Mouse (Mus musculus): ENCODE results near the gene Nxnl1.
"Not testable (repeated sequence)": the region's sequence is repeated elsewhere in the genome, so short reads cannot be mapped to it uniquely, and the experiment has no call there.

The Nxnl1 gene

DNA sequence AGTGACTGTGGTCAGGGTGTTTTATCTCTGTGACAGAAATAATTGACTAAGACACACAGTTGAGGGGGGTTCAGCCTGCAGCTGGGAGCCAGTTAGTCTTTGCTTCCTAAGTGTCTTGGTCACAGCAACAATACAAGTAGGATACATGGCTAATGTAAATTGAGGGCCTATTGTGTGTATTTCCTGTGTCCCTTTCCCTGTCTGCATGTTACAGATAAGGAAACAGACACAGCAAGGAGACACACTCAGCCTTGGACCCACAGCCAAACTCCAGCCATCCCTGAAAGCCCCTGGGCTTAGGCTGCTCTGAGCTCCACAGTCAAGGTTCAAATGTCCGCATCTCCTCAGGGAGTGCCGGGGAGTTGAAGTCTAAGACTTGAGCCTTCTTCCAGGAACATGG is 11.8 kb downstream of the Nxnl1 start:
- no peak for DNase-seq (ENCODE audit: low spot score)

DNA sequence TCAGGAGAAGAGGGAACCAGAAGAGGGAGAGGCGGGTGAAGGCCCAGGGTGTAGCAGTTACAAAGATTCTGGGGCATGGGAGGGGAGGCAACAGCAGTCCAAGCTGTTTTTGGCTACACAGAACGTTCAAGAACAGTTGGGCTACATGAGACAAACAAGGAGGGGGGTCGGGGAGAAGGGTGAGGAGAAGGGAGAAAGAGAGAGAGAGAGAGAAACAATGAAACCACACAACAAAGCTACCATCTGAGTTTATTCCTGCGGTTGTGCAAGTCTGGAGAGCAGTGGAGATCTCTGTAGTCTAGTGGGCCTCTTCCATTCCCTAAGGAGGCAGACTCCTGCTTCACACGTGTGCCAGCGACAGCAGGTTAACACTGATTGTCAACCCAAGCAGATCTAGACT is 12.4 kb downstream of the Nxnl1 start:
- DNase-seq (ENCODE audit: low spot score) = no peak

DNA sequence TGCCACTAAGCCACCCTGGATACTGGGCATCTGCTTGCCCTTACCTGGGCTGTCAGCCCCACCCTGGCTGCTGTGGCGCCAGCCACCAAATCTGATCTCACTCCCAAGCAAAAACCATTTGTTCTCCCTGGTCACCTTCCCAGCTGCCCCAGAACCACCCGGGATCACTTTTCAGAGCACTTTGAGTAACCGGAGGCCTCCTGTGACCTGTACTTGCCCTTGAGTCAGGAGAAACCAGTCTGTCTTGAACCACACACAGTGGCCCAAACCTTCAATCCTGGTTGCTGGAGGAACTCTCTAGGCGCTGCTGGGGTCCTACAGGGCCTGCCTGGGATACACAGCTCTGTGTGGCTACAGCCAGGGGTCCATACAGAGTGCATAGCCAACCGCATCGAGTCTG is 13.6 kb downstream of the Nxnl1 start:
- no peak for DNase-seq (ENCODE audit: low spot score)

DNA sequence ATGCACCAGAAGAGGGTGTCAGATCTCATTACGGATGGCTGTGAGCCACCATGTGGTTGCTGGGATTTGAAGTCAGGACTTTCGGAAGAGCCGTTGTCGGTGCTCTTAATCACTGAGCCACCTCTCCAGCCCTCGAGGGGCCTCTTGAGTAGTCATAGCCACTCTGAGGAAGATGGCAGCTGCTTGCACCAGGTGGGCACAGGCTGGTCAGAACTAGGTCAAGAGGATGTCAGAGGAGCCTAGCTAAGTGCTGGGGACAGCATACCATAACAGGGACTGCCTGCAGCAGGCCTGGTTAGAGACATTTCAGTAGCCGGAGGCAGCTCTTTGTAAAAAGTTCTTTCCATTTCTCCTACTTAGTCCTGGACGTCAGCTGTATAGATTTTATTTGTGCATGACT is 15.6 kb downstream of the Nxnl1 start:
- DNase-seq (ENCODE audit: low spot score) = no peak

DNA sequence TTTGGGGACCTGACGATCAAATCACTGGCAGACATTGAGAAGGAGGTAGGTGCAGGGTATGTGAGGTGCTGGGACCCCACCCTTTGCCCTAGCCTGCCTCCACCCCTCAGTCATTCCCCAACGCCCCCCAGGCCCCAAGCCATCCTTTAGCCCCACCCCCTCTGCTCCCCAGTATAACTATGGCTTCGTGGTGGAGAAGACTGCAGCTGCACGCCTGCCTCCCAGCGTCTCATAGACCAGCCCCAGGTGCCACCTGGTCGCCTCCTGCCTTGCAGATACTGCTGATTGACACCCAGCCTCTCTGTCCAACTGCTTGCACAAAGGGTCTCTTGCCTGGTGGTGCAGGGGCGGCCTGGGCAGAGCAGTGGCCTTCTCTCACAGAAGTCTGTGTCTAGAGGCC is 18.8 kb downstream of the Nxnl1 start:
- no peak for DNase-seq (ENCODE audit: low spot score)

DNA sequence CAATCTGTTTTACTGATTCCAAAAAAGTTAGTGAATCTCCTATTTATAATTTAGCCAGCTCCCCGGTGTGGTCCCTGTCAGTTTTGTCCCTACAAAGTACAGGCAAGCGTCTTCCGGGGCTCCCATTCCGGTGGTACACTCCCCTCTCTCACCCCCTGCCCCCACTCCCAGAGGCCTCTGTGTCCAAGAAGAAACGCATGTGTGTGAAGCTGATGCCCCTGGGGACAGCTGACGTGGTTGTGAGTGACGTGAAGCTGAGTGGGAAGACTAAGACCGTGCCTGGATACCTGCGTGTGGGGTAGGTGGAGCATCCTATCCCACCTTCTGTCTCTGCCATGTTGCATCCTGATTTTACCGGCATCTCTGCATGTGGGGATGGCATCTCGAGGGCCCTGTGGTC is 21.3 kb downstream of the Nxnl1 start:
- DNase-seq (ENCODE audit: low spot score) = no peak

DNA sequence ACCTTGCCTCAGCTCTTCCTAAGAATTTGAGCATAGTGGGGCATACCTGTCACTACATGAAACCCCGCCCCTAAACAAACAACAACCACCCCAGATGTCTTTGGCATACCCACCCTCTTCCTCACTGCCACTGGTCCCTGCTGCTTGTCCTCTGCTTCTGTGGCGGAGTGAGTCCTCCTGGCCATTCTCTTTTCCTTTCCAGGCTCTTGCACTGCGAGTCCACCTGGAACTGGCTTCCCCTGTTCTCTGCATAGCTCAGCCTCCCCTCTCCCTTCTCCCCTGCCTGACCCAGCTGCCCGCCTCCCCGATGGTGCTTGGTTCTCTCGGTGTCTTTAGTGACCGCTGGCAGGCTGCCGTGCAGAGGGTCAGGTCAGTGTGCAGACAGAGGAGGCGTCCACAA is 22.6 kb downstream of the Nxnl1 start:
- DNase-seq (ENCODE audit: low spot score) = no peak

DNA sequence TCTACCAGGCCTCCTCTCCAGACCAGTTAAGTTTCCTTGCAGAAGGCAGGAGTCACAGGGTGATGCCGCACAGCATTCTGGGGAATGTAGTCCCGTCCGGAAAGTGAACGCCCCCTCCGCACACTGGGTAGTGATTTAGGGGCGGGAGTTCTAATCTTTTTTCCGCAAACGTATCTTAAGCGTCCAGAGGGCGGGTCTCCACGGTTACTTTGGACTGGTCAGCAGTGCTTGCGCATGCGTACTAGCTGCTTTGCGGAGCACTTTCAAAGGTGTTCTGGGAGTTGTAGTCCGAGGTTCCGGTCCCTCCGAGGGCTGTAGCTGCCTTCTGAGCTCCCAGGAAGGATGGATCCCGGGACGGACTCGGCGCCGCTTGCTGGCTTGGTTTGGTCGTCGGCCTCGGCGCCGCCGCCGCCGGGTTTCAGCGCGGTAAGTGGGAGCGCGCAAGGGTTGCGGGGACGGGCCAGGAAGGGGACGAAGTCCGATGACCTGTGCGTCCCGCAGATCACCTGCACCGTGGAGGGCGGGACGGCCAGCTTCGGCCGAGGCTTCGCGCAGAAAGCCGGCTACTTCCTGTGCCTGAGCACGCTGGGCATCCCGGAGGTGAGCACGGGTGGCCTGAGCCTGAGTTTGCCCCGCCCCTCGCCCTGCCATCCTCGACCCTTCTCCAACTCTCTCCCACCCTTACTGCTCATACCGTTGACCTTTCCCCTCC is 23.6 kb downstream of the Nxnl1 start, which contains the start of gene Mvb12a:
Gene Mvb12a (plus strand): TSS at position 291 of the 712 bp plus-strand sequence.
- peak; percentile 86 for DNase-seq (ENCODE audit: low spot score)

DNA sequence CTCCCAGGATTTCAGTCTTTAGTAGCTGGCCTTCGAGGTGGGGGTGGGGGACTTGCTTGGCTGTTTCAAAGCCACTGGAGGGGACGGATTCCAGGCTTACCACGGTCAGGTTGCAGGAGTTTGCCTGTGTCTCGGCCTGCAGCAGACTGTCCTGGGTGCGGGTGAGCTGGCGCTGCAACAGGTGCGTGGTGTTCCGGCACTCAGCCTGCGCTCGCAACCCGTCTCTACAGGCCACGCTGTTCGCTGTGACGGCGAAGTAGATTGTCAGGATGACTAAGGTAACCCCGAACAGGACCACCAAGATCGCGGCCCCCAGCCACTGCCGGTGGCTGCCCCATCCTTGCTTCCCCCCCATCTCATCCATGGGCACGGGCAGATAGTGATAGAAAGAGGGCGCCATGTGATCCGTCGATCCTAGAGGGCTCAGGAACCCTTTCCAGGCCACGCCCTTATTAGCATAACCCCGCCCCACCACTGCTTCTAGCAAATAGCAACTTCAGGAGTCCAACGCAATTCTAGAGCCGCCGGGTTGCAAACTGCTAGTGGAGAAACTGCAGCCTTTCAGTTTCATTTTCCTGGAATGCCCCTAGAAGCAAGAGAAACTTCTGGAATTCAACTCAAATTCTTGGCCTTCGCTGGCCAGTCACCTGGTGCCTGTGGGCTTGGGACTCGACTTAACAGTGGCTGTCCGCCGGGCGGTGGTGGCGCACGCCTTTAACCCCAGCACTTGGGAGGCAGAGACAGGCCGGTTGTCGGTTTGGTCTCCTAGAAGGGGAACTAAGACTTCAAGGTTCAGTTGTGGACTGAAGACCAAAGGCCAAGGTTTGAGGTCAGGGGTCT is 29.2 kb downstream of the Nxnl1 start, which contains the start of gene Bst2:
Gene Bst2 (minus strand): TSS at position 429 of the 840 bp plus-strand sequence.
- DNase-seq (ENCODE audit: low spot score) = peak; percentile 86

DNA sequence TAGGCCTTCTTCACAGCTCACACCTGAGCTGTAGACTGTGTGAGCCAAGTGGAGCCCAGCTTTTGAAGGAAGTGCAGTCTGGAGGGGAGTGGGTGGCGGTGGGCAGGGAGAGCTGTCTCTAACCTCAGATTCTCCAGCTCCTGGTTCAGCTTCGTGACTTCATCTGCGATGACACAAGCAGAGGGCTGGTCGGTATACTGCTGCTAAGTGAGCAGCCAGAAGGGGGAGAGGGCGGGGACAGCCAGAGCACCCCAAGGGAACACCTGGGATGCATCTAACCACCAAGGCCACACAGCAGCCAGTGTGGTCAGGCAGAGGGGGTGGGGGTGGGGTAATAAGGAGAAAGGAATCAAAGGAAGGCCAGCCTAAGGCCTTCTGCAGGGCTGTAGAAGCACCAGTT is 30.7 kb downstream of the Nxnl1 start:
- no peak for DNase-seq (ENCODE audit: low spot score)

DNA sequence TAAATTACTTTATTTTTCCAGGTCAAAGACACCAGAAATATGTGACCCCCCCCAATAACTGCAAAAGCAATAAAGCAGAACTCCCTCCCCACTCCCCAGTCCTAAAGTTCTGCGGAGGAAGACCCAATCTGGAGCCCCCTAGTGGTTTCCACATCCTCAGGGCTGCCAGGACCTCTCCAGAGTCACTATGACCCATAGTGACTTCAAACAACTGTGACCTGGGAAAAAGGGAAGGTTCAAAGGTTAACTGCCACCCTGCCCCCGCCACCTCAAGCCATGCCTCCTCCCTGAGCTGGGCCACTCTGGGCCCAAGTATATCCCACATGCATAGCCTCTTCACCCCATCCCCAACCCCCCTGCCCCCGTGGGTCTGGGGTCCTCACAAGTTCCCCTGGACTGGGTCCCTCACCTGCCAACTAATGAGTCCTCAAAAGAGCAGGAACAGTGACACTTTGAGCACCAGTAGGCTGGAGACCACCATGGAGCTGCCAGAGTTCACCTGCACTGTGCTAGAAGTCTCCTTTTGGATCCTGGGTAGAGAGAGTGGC is 32.1 kb downstream of the Nxnl1 start:
- DNase-seq (ENCODE audit: low spot score) = no peak

DNA sequence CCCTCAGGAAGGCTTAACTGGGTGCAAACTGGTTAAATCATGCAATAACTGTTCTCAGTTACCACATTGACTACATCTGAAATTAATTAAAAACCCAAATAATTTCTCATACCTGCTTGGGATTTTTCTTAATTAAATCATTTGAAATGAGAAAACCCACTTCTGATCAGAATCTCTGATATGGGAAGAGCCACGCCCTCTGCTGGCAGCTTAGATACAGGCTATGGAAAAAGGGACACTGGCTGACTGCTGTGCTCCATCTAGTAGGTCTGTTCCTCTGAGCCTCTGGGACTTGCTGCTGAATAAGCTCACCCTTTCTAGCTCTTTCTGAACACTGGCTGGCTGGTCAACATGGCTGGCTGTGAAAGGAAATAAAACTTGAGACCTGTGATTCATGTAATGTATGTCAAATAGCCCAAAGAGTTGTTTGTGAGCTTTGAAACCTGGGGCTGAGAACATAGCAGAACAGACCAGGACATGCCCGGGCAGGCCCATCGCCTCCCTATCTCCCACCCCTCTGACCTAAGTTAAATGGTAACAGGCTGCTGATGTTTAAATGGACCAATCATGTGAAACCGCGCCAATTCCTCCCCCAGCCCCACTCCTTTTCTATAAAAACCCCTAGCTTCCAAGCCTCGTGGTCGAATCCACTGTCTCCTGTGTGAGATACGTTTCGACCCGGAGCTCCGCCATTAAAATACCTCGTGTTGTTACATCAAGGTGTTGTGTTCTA is 35.5 kb downstream of the Nxnl1 start:
- DNase-seq (ENCODE audit: low spot score) = not testable (repeated sequence)

DNA sequence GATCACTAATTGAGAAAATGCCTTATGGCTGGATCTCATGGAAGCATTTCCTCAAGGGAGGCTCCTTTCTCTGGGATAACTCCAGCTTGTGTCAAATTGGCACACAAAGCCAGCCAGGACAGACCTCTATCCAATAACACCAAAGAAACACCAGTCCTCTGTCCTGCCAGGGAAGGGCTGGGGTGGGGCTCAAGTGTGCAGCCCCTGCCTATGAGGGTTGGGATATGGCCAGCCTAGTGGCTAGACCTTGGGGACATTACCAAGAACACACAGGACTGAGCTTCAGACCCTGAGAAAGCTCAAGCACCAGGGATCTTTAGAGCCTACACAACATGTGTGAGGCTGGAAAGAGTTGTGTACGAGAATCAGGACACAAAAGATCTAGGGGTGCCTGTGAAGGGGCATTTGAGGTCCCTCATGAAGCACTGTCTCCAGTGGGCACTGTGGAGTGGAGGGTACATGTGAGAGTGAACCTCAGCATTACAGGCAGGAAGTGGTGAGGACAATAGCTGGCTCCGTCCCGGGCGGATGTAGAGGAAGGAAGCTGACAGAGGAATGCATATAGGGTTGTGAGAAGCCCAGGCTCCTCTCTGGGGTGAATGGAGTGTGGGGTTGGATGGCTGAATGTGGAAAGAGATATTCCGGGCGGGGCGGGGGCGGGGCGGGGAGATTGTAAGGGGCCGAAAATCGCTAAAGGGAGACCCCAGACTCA is 37.9 kb downstream of the Nxnl1 start:
- DNase-seq (ENCODE audit: low spot score) = no peak

DNA sequence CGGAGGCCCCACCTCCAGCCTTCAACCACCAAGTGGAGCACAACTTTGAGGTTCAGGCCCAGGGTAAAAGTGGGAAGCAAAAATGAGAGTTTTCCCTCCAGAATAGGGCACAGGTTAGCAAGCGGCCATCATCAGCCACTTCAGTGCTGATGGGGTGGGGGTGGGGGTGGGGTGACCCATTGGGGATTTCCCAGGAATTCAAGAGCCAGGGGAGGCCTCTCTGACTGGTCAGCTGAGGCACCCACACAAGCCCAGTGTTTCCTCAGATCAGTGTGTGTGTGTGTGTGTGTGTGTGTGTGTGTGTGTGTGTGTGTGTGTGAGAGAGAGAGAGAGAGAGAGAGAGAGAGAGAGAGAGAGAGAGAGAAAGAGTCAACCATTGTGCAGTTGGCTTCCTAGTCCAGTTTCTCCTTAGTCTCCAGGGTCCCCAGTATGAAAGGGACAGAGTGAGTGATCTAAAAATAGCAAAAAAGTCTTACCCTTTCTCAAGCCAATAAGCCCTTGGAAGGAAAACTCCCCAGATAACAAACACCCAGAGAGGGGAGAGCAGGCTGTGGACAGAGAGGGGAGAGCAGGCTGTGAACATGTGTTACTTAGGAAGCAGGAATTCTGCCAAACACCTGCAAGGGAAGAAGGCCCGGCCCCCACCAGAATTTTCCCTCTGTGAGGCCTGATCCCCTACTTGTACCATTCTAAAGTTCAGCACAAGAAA is 39.1 kb downstream of the Nxnl1 start:
- DNase-seq (ENCODE audit: low spot score) = no peak

DNA sequence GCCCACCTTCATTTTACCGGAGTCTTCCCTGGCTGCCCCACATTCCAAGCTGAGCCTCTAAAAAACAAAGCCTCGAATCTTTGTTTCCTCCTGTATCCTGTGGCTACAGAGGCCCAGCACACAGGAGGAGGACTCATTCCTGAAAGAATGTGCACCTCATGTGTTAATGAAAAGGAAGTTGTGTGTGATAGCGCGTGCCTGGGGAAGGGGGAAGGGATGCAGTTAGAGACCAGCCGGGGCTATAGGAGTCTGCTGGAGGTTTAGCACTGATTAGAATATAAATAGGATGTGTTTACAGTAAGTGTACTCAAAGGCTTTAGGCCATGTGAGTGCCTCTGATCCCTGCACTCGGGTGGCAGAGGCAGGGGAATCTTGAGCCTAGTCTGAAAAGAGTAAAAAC is 40.1 kb downstream of the Nxnl1 start:
- no peak for DNase-seq (ENCODE audit: low spot score)

DNA sequence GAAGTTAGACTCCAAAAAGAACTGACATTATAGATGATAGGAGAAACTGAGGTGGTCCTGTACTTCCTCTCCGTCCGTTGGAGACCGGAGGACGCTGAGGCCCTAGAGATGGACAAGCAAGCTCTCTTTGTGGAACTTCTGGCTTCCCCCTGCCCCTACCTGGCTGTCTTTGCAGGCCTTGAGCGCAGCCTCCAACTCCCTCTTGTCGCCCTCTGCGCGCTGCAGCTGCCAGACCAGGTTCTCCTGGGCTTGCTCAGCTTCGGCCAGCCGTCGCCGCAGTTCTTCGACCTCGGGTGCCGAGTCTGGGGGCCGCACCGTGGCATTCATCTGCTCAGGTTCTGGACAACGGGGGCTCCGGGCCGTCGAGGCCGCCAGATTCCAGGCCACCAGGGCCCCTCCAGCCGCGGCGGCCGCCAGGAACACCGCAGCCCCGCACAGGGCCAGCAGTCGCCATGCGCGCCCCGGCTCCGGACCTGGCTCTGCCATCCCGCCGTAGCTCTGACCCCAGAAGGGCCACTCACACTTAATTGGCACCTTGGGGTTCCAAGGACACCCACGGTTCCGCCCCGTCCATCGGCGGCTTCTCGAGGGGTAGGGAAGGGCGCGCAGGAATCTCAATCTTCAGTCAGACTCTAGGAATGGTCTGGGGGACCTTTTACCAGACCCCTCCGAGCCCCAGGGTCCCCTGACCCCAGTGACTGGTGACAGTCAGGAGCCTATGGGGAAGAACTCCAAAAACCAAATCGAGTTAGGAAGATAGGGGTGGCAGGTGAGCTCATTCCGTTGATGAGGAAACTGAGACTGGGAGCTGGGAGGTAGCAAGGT is 41.0 kb downstream of the Nxnl1 start, which contains the start of gene Ccdc194:
Gene Ccdc194 (minus strand): TSS at position 486 of the 825 bp plus-strand sequence.
- no peak for DNase-seq (ENCODE audit: low spot score)

DNA sequence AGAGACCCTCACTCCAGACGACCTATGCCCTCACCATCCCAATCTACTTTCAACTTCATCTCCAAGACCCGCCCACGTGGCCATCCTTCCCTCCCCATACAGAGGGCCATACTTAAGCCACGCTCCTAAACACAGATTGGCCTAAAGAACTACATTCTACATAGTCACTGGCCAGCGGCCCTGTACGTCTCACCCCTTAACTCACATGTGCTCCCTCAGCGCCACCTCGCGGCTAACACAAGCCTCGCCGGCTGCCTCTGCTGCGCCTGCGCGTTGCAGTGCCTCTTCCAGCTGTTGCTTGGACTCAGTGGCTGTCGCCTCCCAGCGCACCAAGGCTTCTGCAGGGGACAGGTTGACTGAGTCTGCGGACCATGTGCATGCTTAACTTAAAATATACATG is 44.8 kb downstream of the Nxnl1 start:
- peak; percentile 80 for DNase-seq (ENCODE audit: low spot score)

DNA sequence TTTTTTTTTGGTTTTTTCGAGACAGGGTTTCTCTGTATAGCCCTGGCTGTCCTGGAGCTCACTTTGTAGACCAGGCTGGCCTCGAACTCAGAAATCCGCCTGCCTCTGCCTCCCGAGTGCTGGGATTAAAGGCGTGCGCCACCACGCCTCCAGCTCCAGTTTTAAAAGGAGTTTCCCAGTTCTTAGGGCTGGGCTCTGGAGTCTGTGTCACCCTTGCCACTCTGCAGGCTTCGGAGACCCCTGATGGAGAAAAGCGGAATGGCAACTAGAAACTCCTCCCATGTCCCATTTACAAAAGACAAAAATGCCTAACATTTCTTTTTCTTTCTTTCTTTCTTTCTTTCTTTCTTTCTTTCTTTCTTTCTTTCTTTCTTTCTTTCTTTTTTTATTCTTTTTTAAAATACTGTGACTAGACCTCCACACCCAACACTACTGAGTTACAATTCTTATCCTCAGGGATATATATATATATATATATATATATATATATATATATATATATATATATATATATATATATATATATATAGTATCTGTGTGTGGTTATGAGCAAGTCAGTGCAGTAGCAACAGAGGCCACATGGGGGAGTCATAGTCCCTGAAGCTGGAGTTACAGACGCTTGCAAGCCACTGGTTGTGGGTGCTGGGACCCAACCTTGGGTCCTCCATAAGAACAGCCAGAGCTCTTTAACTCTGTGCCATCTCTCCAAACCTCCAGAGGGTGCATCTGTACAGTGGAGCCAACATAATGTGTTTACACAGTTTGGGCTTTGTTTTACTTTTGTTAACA is 47.2 kb downstream of the Nxnl1 start:
- DNase-seq (ENCODE audit: low spot score) = not testable (repeated sequence)

DNA sequence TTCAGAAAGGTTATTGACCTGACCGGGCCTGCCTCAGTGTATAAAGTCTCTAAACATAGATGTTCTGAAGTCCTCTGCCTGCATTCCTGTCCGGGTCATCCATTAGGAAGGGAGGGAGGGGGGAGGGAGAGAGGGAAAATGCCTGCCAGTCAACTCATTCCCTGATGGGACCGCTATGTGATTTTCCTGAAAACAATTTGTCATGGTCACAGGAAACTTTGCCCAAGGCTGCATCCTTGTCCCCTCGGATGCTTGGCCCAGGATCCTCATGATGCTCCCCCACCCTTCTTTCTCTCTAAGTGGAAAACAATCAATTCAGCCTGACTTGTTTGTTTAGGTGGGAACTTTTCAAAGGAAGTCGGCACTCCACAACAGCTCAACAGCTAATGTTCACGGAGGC is 49.6 kb downstream of the Nxnl1 start:
- DNase-seq (ENCODE audit: low spot score) = no peak

Measured in spleen, adult 12 weeks (tissue).